In the genomic region with DNA sequence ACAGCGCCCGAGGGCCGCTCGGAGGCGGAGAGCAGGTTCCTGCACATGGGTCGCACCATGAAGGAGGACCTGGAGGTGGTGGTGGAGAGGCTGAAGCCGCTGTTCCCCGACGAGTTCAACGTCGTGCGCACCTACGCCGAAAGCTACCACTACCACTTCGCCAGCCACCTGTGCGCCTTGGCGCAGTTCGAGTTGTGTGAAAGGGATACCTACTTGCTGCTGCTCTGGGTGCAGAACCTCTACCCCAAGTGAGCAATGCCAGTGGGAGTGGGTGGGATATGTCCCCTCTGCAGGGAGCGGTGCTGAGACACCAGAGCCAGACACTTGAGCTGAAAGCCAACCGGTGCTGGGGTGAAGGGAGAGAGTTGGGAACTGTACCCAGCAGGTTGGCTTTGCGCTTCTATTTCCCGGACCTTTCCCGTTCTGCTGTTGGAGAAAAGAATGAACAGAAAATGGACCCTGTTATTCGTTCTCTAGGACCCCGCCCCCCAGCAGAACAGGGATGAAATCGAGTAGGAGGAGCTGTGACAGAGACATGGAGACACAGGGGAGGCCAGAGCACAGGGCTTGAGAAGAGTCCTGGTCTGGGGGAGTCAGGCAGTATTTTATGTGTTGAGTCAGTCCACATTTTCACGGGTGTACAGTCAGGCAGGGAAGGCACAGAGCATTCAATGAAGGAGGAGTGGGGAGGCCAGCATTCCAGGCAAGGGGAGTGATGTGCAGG, we compare ENCODE assay signal across 9 mouse cellular contexts. TPM values are rescaled to one million over a fixed set of nuclear protein-coding genes. Genes with fewer than 3 reads are reported as not detected.
DNase-seq lines count a peak whose midpoint lies in the region; ATAC-seq lines count a peak whose summit lies in the region.
"Had no signal": no experiment of that assay in that cellular context is flagged by ENCODE, and none has a peak within 500 bp of the region (broad histone marks: within the 10 kb centered on the region; RNA-seq: fewer than 3 reads in every experiment).

No protein-coding gene starts in this region.

- 0 out of 2 replicates have a peak overlapping the region, but pooled peaks have one; percentile 3 for H3K27ac ChIP-seq in kidney, embryonic 15.5 days
- H3K27ac ChIP-seq in forebrain, embryonic 10.5 days: no peak overlapping the region
- no peak overlapping the region for H3K27ac ChIP-seq in limb, embryonic 10.5 days
- H3K27ac ChIP-seq in neural tube, embryonic 14.5 days (ENCODE audit: low read depth, low read length): no peak overlapping the region

- peak overlapping the region; percentile 35 for H3K4me3 ChIP-seq in kidney, embryonic 15.5 days (replicated peaks)
- H3K4me3 ChIP-seq in forebrain, embryonic 10.5 days: peak overlapping the region; percentile 38
- H3K4me3 ChIP-seq in limb, embryonic 10.5 days: peak overlapping the region; percentile 41
- H3K4me3 ChIP-seq in neural tube, embryonic 14.5 days (ENCODE audit: low read depth, low read length): peak overlapping the region; percentile 15

- peaks cover 94% of the 10 kb centered on the region for H3K4me1 ChIP-seq in kidney, embryonic 15.5 days
- H3K4me1 ChIP-seq in forebrain, embryonic 10.5 days: peaks cover 90% of the 10 kb centered on the region
- H3K4me1 ChIP-seq in limb, embryonic 10.5 days: peaks cover 78% of the 10 kb centered on the region
- H3K4me1 ChIP-seq in neural tube, embryonic 14.5 days (ENCODE audit: control insufficient read depth, insufficient read depth, low read length): peaks cover 13% of the 10 kb centered on the region

- H3K36me3 ChIP-seq in kidney, embryonic 15.5 days: no peaks in the 10 kb centered on the region
- H3K36me3 ChIP-seq in forebrain, embryonic 10.5 days (replicated peaks): no peaks in the 10 kb centered on the region
- no peaks in the 10 kb centered on the region for H3K36me3 ChIP-seq in limb, embryonic 10.5 days
- no peaks in the 10 kb centered on the region for H3K36me3 ChIP-seq in neural tube, embryonic 14.5 days (ENCODE audit: control insufficient read depth, insufficient read depth, low read length)

- DNase-seq in kidney, adult 11 months: no peak
- no peak for DNase-seq in forebrain, embryonic 10.5 days (ENCODE audit: extremely low spot score, low spot score)
- DNase-seq in limb, embryonic 10.5 days (ENCODE audit: low spot score): peak; percentile 53
- no peak for DNase-seq in spleen, postnatal 14 days (ENCODE audit: low spot score in 2 of 2)
- DNase-seq in embryo, embryonic 9.5 days (ENCODE audit: extremely low spot score): no peak
- no peak for DNase-seq in layer of hippocampus, adult 11-12 months (ENCODE audit: low spot score)
- DNase-seq: lung, postnatal 36 days had no signal

- peaks cover 88% of the 10 kb centered on the region for H3K27me3 ChIP-seq in kidney, embryonic 15.5 days
- peaks cover 100% of the 10 kb centered on the region for H3K27me3 ChIP-seq in forebrain, embryonic 10.5 days (ENCODE audit: poor library complexity, severe bottlenecking)
- H3K27me3 ChIP-seq in limb, embryonic 10.5 days (ENCODE audit: low read depth, poor library complexity, severe bottlenecking): peaks cover 100% of the 10 kb centered on the region
- peaks cover 67% of the 10 kb centered on the region for H3K27me3 ChIP-seq in neural tube, embryonic 14.5 days (ENCODE audit: control insufficient read depth, insufficient read depth, low read length)

- no peaks in the 10 kb centered on the region for H3K9me3 ChIP-seq in kidney, embryonic 15.5 days (replicated peaks)
- no peaks in the 10 kb centered on the region for H3K9me3 ChIP-seq in forebrain, embryonic 10.5 days
- no peaks in the 10 kb centered on the region for H3K9me3 ChIP-seq in limb, embryonic 10.5 days (replicated peaks)
- no peaks in the 10 kb centered on the region for H3K9me3 ChIP-seq in neural tube, embryonic 14.5 days (ENCODE audit: control insufficient read depth, low read length)

- H3K9ac ChIP-seq in kidney, embryonic 15.5 days: no peak overlapping the region
- H3K9ac ChIP-seq in neural tube, embryonic 14.5 days (replicated peaks; ENCODE audit: low read depth, low read length): no peak overlapping the region

- H3K4me2 ChIP-seq in kidney, embryonic 15.5 days: peak overlapping the region; percentile 91
- peak overlapping the region; percentile 32 for H3K4me2 ChIP-seq in neural tube, embryonic 14.5 days (ENCODE audit: low read depth, low read length)

- WGBS in kidney, embryonic 15.5 days: 7% methylated on average over 27 of the region's 27 CpGs
- WGBS in forebrain, embryonic 10.5 days: 4% methylated on average over 27 of the region's 27 CpGs
- 6% methylated on average over 27 of the region's 27 CpGs for WGBS in limb, embryonic 10.5 days
- 5% methylated on average over 27 of the region's 27 CpGs for WGBS in neural tube, embryonic 14.5 days

- no peak for ATAC-seq in kidney, embryonic 15.5 days (replicated peaks; ENCODE audit: low FRiP score)
- ATAC-seq in neural tube, embryonic 14.5 days (ENCODE audit: low read depth): no peak

RNA-seq across cellular contexts. Expression of a gene that starts 3.8 kb away (rescaled TPM):
- 19.5 and 22.9 TPM in 2 replicates for polyA plus RNA-seq in kidney, embryonic 15.5 days (2015; fragmentation: Nextera tagmentation; extraction: Ambion mirVana)
- 2.1 and 4.4 TPM in 2 replicates for polyA plus RNA-seq in forebrain, embryonic 10.5 days (2016; fragmentation: Nextera tagmentation; extraction: Ambion mirVana)
- polyA plus RNA-seq in limb, embryonic 10.5 days (2016; fragmentation: Nextera tagmentation; extraction: Ambion mirVana): 4.3 and 6.0 TPM in 2 replicates
- 0.81 TPM in 1 of 2 replicates, not detected in the other for polyA plus RNA-seq in neural tube, embryonic 14.5 days (2014; fragmentation: Nextera tagmentation; extraction: Ambion mirVana)

RNA-seq across cellular contexts. Expression of a gene that starts 29.2 kb away (rescaled TPM):
- 16.8 and 17.8 TPM in 2 replicates for polyA plus RNA-seq in kidney, embryonic 15.5 days (2015; fragmentation: Nextera tagmentation; extraction: Ambion mirVana)
- polyA plus RNA-seq in forebrain, embryonic 10.5 days (2016; fragmentation: Nextera tagmentation; extraction: Ambion mirVana): 5.2 and 5.6 TPM in 2 replicates
- polyA plus RNA-seq in limb, embryonic 10.5 days (2016; fragmentation: Nextera tagmentation; extraction: Ambion mirVana): 5.1 and 6.5 TPM in 2 replicates
- 1.2 and 2.0 TPM in 2 replicates for polyA plus RNA-seq in neural tube, embryonic 14.5 days (2014; fragmentation: Nextera tagmentation; extraction: Ambion mirVana)

RNA-seq across cellular contexts. Expression of a gene that starts 39.4 kb away (rescaled TPM):
- polyA plus RNA-seq in kidney, embryonic 15.5 days (2015; fragmentation: Nextera tagmentation; extraction: Ambion mirVana): 5.5 and 7.0 TPM in 2 replicates
- 0.25 TPM in 1 of 2 replicates, not detected in the other for polyA plus RNA-seq in forebrain, embryonic 10.5 days (2016; fragmentation: Nextera tagmentation; extraction: Ambion mirVana)
- polyA plus RNA-seq in limb, embryonic 10.5 days (2016; fragmentation: Nextera tagmentation; extraction: Ambion mirVana): not detected in 2 replicates
- 0.43 and 1.5 TPM in 2 replicates for polyA plus RNA-seq in neural tube, embryonic 14.5 days (2014; fragmentation: Nextera tagmentation; extraction: Ambion mirVana)

RNA-seq across cellular contexts. Expression of a gene that starts 39.6 kb away (rescaled TPM):
- 91.7 and 93.3 TPM in 2 replicates for polyA plus RNA-seq in kidney, embryonic 15.5 days (2015; fragmentation: Nextera tagmentation; extraction: Ambion mirVana)
- 7.1 and 9.8 TPM in 2 replicates for polyA plus RNA-seq in forebrain, embryonic 10.5 days (2016; fragmentation: Nextera tagmentation; extraction: Ambion mirVana)
- 11.4 and 13.7 TPM in 2 replicates for polyA plus RNA-seq in limb, embryonic 10.5 days (2016; fragmentation: Nextera tagmentation; extraction: Ambion mirVana)
- 1.3 and 1.5 TPM in 2 replicates for polyA plus RNA-seq in neural tube, embryonic 14.5 days (2014; fragmentation: Nextera tagmentation; extraction: Ambion mirVana)
